Mouse (Mus musculus) liver, embryonic 15.5 days (tissue): ENCODE measurements at regions not wholly inside any gene's neighbourhood (a gene's known extent, or its start where the extent isn't known, plus 50 kb on each side); places are given as distances from the start of the nearest gene placed in this dataset.

ENCODE experiments used
- ATAC-seq: fragments of 200-750 bp; cut with Nextera tagmentation; 2 replicates; pipeline ENCODE4 v1.8.0; 2017; ENCODE audit warnings: moderate number of reproducible peaks, mild to moderate bottlenecking, moderate library complexity; ENCODE audit not compliant: insufficient read depth
- H3K27ac ChIP-seq: fragments of 300-500 bp; sonication (generic); replicated peaks from 2 replicates; pipeline ENCODE4 v1.5.1; 2015; ENCODE audit warnings: mild to moderate bottlenecking, inconsistent platforms
- H3K27me3 ChIP-seq: fragments of 300-500 bp; sonication (generic); 2 replicates; pipeline ENCODE4 v1.6.1; 2015; ENCODE audit warnings: mild to moderate bottlenecking, inconsistent platforms
- H3K36me3 ChIP-seq: fragments of 300-500 bp; sonication (generic); replicated peaks from 2 replicates; pipeline ENCODE4 v1.6.1; 2015; ENCODE audit warnings: moderate library complexity, mild to moderate bottlenecking, inconsistent platforms
- H3K4me1 ChIP-seq: fragments of 300-500 bp; sonication (generic); replicated peaks from 2 replicates; pipeline ENCODE4 v1.6.1; 2015; ENCODE audit warnings: inconsistent platforms
- H3K4me2 ChIP-seq: fragments of 300-500 bp; sonication (generic); 2 replicates; pipeline ENCODE4 v1.6.1; 2015; ENCODE audit warnings: moderate library complexity, mild to moderate bottlenecking, inconsistent platforms
- H3K4me3 ChIP-seq: fragments of 300-500 bp; sonication (generic); replicated peaks from 2 replicates; pipeline ENCODE4 v1.5.1; 2015; ENCODE audit warnings: mild to moderate bottlenecking, inconsistent platforms
- H3K9ac ChIP-seq: fragments of 300-500 bp; sonication (generic); 2 replicates; pipeline ENCODE4 v1.6.1; 2015; ENCODE audit warnings: moderate library complexity, mild to moderate bottlenecking, inconsistent platforms
- H3K9me3 ChIP-seq: fragments of 300-500 bp; sonication (generic); replicated peaks from 2 replicates; pipeline ENCODE4 v1.6.1; 2016; ENCODE audit warnings: inconsistent platforms
- WGBS: fragments of 180-500 bp; shearing (Covaris S2); methylation state at CpG from one replicate; pipeline ENCODE4 v1.1.7; 2015; ENCODE audit warnings: mixed read lengths; ENCODE audit not compliant: insufficient replicate concordance; 5-methylcytosine and 5-hydroxymethylcytosine counted together

DNA sequence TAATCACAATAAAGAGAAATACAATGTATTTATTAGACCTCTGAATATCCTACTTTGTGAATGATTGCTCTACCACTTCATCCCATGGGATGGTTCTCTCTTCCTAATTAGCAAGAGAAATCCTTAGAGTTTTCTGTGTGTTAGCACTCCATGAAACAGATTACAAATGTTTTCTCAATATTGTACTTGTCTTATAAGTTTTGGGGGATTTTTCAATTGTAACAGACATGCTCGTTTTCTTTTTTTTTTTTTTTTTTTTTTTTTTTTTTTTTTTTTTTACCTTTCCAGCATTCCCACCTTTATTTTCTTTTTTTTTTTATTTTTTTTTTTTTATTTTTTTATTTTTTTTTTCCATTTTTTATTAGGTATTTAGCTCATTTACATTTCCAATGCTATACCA is 312.3 kb downstream of the Mex3b start:
- H3K36me3 ChIP-seq = no peaks in the 10 kb centered on the region
- H3K27ac ChIP-seq = no peak overlapping the region
- no peaks in the 10 kb centered on the region for H3K27me3 ChIP-seq
- H3K4me3 ChIP-seq = no peak overlapping the region
- H3K9me3 ChIP-seq = no peaks in the 10 kb centered on the region
- H3K9ac ChIP-seq = no peak overlapping the region
- no peak for ATAC-seq
- WGBS = 56% methylated on average over 1 of the region's 1 CpGs
- H3K4me1 ChIP-seq = no peaks in the 10 kb centered on the region
- no peak overlapping the region for H3K4me2 ChIP-seq

DNA sequence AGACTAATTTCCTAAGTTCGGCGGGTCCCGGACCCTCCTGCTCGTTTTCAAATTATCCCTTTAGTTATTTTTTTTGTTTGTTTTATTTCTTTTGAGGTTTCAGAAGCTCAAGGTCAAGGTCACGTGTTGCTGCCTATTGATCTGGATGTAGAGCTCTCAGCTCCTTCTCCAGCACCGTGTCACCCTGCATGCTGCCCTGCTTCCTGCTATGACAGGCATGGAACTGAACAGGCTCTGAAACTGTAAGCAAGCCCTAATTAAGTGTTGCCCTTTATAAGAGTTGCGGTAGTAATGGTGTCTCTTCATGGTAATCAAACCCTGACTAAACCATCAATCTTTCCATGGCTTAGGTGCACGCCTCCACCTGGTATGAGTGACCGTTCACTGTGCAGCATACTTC is 319.2 kb downstream of the Mex3b start:
- ATAC-seq = no peak
- Histone ChIP-seq H3K4me1 (no peaks in the 10 kb centered on the region), H3K27me3 (no peaks in the 10 kb centered on the region), H3K4me3 (no peak overlapping the region), H3K9me3 (no peaks in the 10 kb centered on the region), H3K4me2 (no peak overlapping the region), H3K9ac (no peak overlapping the region), H3K27ac (no peak overlapping the region), H3K36me3 (no peaks in the 10 kb centered on the region)
- WGBS = 72% methylated on average over 9 of the region's 9 CpGs

DNA sequence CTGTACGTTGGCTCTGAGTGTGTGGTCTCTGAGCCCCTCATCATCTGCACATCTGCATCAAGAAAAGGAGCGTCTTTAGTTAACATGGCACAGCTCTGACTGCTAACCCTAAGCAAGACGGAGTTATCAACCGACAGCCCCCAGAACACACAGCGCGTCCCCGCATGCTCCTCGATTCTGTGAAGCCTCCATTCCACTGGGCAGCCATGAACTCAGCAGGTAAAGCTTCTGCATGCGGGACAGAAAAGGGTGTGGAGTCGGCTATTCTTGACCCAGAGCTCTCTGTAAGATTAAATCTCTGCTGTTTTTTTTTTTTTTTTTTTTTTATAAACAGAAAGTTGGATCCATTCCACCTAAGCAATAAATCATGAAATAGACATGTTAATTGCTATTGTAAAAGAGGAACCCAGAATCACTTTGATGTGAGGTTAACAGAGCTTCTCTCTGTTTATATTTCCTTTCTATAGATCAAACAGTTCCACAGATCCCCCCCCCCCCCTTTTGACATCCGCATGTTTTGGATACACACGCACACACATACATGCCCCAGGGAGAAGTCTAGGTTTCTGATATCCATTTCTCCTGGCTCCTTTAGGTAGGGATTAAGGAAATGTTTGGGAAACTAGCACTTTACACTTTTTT is 328.9 kb downstream of the Mex3b start:
- ATAC-seq = no peak

DNA sequence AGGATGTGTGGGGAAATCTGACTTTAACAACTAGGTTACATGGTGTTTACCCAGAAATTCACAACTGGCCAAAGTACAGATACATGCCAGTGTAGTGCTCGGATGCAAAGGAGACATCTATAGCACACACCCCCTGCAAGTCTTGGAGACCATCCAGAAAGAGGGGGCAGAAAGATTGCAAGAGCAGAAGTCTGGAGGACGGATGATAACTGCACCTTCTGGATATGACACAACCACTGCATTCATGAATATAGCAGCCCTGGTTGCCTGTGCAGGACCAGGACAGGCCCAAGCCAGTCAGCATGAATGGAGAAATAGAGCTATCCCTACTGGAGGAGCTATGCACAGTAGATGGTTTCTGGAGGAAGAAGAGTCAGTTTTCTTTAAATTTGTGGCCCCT is 330.4 kb downstream of the Mex3b start:
- 29% methylated on average over 2 of the region's 2 CpGs for WGBS
- Histone ChIP-seq H3K4me1 (no peaks in the 10 kb centered on the region), H3K27ac (no peak overlapping the region), H3K9me3 (no peaks in the 10 kb centered on the region), H3K4me2 (no peak overlapping the region), H3K4me3 (no peak overlapping the region), H3K27me3 (no peaks in the 10 kb centered on the region), H3K9ac (no peak overlapping the region), H3K36me3 (no peaks in the 10 kb centered on the region)
- ATAC-seq = no peak

More for the DNA sequence above, 328.9 kb downstream of the Mex3b start:
- H3K27me3 ChIP-seq = no peaks in the 10 kb centered on the region
- H3K9me3 ChIP-seq = no peaks in the 10 kb centered on the region
- H3K36me3 ChIP-seq = no peaks in the 10 kb centered on the region
- 68% methylated on average over 12 of the region's 12 CpGs for WGBS
- H3K4me1 ChIP-seq = no peaks in the 10 kb centered on the region
- no peak overlapping the region for H3K4me2 ChIP-seq
- no peak overlapping the region for H3K9ac ChIP-seq
- H3K4me3 ChIP-seq = no peak overlapping the region
- H3K27ac ChIP-seq = no peak overlapping the region

DNA sequence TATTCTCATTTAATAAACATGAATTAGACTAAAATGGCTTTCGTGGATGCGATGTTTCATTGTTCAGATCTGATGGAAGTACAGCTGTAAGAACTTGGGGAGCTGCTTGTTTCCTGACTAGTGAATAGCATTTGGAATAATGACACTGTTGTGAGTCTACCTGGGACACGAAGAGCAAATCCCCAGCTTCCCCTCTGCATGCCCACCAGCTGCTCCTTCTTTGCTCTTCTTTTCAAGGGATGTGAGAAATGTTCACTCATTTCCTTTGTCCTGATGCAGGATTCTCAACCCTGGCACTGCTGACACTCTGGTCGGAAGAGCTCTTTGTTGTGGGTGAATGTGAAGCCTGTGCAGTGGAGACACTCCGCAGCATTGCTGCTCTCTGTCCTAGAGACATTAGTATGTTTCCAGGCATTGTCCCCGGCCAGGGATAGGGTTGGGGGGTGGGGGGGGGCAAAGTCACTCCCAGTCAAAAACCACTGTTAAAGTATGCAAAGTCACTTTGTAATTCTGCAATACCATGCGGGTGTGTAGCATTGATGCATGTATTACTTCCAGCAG is 334.1 kb downstream of the Mex3b start:
- no peaks in the 10 kb centered on the region for H3K27me3 ChIP-seq
- no peak overlapping the region for H3K4me2 ChIP-seq
- ATAC-seq = no peak
- WGBS = 49% methylated on average over 7 of the region's 7 CpGs
- no peak overlapping the region for H3K4me3 ChIP-seq
- H3K9ac ChIP-seq = no peak overlapping the region
- no peaks in the 10 kb centered on the region for H3K9me3 ChIP-seq
- no peaks in the 10 kb centered on the region for H3K36me3 ChIP-seq
- no peaks in the 10 kb centered on the region for H3K4me1 ChIP-seq
- no peak overlapping the region for H3K27ac ChIP-seq

DNA sequence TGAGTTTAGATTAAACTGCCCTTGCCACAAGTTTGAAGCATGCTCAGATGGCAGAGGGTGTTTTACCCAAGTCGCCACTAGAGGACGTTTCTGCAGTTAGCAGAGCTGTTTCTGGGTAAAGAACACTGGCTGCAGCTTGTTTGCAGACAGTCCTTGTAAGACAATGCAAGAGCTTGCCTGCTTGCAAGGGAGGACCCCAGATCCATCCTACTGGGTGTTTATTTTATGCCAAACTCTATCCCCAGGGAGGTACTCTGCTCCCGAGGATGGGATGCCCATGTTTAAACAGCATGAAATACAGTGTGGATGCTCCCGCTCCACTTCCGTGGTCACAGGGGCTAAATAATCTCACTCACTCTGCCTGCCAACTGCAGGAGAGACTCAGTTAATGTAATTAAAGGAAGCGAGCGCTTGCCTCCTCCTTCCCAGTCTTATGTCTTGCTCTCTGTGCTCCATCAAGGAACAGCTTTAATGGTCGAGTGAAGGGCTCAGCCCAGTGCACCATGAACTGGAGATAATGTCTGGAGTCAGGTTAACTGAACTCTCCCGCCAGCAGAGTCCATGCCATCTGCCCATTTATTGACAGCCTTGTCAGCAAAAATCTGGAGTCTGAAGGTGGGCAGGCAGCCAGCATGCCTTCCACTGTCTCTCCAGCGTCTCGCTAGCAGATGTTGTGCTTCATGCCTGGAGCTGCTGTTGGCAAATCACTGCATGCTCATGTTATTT is 334.8 kb downstream of the Mex3b start:
- Histone ChIP-seq H3K9me3 (no peaks in the 10 kb centered on the region), H3K9ac (no peak overlapping the region), H3K4me2 (no peak overlapping the region), H3K4me1 (no peaks in the 10 kb centered on the region), H3K27ac (no peak overlapping the region), H3K36me3 (no peaks in the 10 kb centered on the region), H3K4me3 (no peak overlapping the region), H3K27me3 (no peaks in the 10 kb centered on the region)
- WGBS = 27% methylated on average over 11 of the region's 11 CpGs
- ATAC-seq = no peak

DNA sequence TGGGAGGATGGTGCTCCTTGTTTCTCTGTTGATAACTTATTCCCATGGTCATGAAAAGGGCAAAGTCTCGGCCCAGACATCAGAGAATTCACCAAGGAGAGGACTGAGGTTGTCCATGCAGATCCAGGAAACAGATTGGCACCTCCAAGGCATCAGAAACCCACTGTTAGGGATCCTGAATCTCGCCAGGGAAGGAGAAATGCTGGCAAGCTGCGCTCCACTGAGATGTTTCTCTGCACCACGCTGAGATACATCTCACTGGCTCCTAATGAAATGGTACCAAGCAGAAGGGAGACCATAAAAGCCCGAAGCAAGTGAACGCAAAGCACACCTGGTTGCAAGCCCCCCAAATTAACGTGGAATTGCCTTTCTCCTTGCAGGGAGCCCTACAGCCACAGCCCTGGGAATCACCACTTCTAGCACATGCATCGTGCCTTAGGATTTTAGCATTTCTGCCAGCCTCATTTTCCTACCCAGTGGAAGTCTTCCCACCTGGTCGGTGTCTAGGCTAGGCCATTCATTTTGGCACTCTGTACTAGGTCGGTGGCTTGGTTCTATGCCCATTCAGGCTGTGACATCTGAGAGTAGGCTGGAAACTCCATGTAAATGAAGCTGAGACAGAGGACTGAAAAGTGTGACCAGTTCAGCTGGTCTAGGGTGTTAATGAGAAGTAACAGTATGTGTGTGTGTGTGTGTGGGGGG is 336.3 kb downstream of the Mex3b start:
- ATAC-seq = no peak

DNA sequence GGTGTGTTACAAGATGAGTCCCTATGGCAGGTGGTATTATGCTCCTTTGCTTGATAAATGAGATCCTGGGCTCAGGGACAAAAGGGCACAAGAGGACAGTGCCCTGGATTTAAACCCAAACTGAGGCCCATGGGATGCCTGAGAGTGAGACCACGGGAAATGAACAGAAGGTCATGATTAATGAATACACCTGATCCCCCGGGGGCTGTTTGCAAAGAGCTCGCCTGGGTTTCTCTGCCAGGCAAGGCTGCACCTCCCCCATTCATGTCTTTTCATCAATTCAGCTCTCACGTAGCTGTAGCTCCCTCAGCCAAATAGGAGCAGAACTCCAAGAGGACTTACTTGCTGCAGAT is 336.9 kb downstream of the Mex3b start:
- WGBS = 42% methylated on average over 4 of the region's 4 CpGs
- ATAC-seq = no peak

More for the DNA sequence above, 336.3 kb downstream of the Mex3b start:
- H3K27ac ChIP-seq = no peak overlapping the region
- 52% methylated on average over 10 of the region's 10 CpGs for WGBS
- no peaks in the 10 kb centered on the region for H3K36me3 ChIP-seq
- H3K9ac ChIP-seq = no peak overlapping the region
- no peak overlapping the region for H3K4me2 ChIP-seq
- H3K4me3 ChIP-seq = no peak overlapping the region
- no peaks in the 10 kb centered on the region for H3K27me3 ChIP-seq
- H3K4me1 ChIP-seq = no peaks in the 10 kb centered on the region
- no peaks in the 10 kb centered on the region for H3K9me3 ChIP-seq

DNA sequence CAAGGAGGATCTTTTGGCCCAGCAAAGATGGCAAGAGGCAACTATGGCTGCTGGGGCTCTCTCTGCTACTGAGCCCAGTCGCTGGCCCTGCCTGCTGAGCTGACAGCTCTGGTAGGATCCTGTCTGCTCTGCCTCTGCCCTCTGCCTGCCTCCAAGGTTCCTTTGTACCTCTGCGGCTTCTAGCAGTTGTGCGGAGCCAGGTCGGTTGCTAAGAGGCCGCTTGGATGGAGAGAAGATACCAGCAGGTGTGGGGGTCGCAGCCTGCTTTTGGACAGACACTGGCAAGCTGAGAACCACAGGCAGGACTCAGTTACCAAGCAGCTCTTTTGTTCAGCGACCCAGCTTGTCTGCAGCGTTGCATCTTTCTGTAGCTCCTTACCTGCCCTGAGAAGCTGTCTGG is 337.6 kb downstream of the Mex3b start:
- H3K4me2 ChIP-seq = no peak overlapping the region
- WGBS = 51% methylated on average over 8 of the region's 8 CpGs
- no peaks in the 10 kb centered on the region for H3K9me3 ChIP-seq

More for the DNA sequence above, 336.9 kb downstream of the Mex3b start:
- no peak overlapping the region for H3K4me3 ChIP-seq
- no peak overlapping the region for H3K27ac ChIP-seq
- H3K4me1 ChIP-seq = no peaks in the 10 kb centered on the region
- H3K36me3 ChIP-seq = no peaks in the 10 kb centered on the region
- H3K27me3 ChIP-seq = no peaks in the 10 kb centered on the region
- no peaks in the 10 kb centered on the region for H3K9me3 ChIP-seq
- no peak overlapping the region for H3K9ac ChIP-seq
- H3K4me2 ChIP-seq = no peak overlapping the region

DNA sequence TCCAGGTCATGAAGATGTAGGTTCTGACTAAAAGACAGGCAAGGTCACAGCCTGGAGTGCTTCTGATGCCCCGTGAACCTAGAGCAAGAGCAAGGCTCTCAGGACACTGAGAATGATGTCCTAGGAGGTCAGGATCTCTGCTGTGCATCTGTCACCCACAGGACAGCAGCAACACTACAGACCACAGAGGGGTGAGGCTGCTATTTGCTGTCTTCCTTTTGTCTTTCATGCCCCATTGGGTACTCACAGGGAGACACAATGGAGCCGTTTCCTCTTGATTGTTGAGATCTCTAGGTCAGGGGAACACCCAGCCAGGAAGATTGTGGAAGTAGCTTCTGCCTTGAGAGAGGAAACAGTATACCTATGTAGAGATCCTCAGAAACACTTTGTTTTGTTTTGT is 339.9 kb downstream of the Mex3b start:
- ATAC-seq = no peak
- Histone ChIP-seq H3K27me3 (no peaks in the 10 kb centered on the region), H3K4me3 (no peak overlapping the region), H3K4me1 (no peaks in the 10 kb centered on the region), H3K27ac (no peak overlapping the region), H3K9me3 (no peaks in the 10 kb centered on the region), H3K4me2 (no peak overlapping the region), H3K36me3 (no peaks in the 10 kb centered on the region), H3K9ac (no peak overlapping the region)
- 37% methylated on average over 2 of the region's 2 CpGs for WGBS

More for the DNA sequence above, 337.6 kb downstream of the Mex3b start:
- H3K9ac ChIP-seq = no peak overlapping the region
- H3K36me3 ChIP-seq = no peaks in the 10 kb centered on the region
- H3K4me3 ChIP-seq = no peak overlapping the region
- no peak overlapping the region for H3K27ac ChIP-seq
- no peaks in the 10 kb centered on the region for H3K27me3 ChIP-seq
- no peaks in the 10 kb centered on the region for H3K4me1 ChIP-seq
- ATAC-seq = no peak

DNA sequence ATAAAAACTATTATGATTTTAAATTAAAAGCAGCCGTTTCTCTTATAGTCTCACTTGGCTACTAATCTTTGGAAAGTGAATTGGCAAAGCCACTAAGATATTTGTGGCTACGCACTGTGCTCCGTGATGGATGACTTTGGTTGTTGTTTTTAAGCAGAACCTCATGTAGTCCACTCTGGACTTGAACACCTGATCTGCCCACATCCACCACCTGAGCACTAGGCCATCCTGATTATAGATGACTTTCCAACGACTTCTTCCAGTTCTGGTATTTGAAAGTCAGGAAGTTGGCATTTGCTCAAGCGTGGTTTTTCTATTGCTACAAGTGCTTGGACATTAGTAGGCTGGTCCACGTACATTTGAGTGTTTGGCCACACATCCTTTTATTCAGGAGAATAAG is 344.5 kb downstream of the Mex3b start:
- Histone ChIP-seq H3K4me3 (no peak overlapping the region), H3K9ac (no peak overlapping the region), H3K4me2 (no peak overlapping the region), H3K4me1 (no peaks in the 10 kb centered on the region), H3K27ac (no peak overlapping the region), H3K36me3 (no peaks in the 10 kb centered on the region), H3K9me3 (no peaks in the 10 kb centered on the region), H3K27me3 (no peaks in the 10 kb centered on the region)
- no peak for ATAC-seq
- WGBS = 44% methylated on average over 6 of the region's 6 CpGs
